Comparison of ENCODE assay signal across 9 mouse cellular contexts in the genomic region with DNA sequence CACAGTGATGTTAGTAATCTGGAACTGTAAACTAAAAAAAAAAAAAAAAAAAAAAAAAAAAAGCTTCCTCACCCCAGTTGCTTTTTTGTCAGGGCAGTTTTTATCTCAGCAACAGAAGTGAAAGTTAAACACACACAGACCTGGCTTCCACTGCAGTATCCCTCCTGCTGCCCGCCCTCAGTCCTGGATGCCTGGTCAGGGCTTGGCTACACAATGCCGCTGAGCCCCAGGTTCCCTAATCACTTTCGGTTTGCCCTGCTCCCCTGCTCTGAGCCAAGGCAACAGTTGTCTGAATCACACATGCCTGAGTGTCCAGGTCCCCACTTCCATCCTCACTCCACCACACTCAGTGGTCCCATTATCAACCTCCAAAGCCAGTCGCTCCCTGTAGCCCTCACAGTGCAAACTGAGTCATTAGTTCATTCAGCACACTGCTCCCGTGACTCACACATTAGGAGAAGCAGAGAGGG. TPM values are rescaled to one million over a fixed set of nuclear protein-coding genes. Genes with fewer than 3 reads are reported as not detected.
DNase-seq lines count a peak whose midpoint lies in the region; ATAC-seq and TF ChIP-seq lines count a peak whose summit lies in the region.
"Had no signal": no experiment of that assay in that cellular context is flagged by ENCODE, and none has a peak within 500 bp of the region (broad histone marks: within the 10 kb centered on the region; RNA-seq: fewer than 3 reads in every experiment).

No protein-coding gene starts in this region.

- peak overlapping the region; percentile 23 for H3K4me2 ChIP-seq in intestine, embryonic 14.5 days (ENCODE audit: low read length)

- H3K27me3 ChIP-seq in C2C12 (ENCODE audit: control insufficient read depth, insufficient read depth, insufficient read length) = no peaks in the 10 kb centered on the region
- no peaks in the 10 kb centered on the region for H3K27me3 ChIP-seq in intestine, embryonic 14.5 days (replicated peaks; ENCODE audit: control insufficient read depth, insufficient read depth, low read length)

- no peak overlapping the region for H3K9ac ChIP-seq in intestine, embryonic 14.5 days (ENCODE audit: low read length)

- WGBS in intestine, embryonic 14.5 days = 43% methylated on average over 5 of the region's 5 CpGs

- H3K79me3 ChIP-seq in C2C12 (ENCODE audit: low read depth) = no peaks in the 10 kb centered on the region

- H3K79me2 ChIP-seq in C2C12 (ENCODE audit: control insufficient read depth, insufficient read depth) = no peaks in the 10 kb centered on the region

- H3K4me1 ChIP-seq in brown adipose tissue, adult 24 weeks (ENCODE audit: control insufficient read depth, insufficient read depth, insufficient read length, low read length) = no peaks in the 10 kb centered on the region
- peaks cover 6% of the 10 kb centered on the region for H3K4me1 ChIP-seq in intestine, embryonic 14.5 days (replicated peaks; ENCODE audit: control insufficient read depth, insufficient read depth, low read length)

- DNase-seq in intestine, embryonic 14.5 days (ENCODE audit: low spot score) = no peak
- peak; percentile 23 for DNase-seq in lung, postnatal 10 days
- no peak for DNase-seq in spleen, adult 18-20 months
- no peak for DNase-seq in kidney, postnatal 10 days
- DNase-seq: thymus, adult 18-20 months had no signal

- H3K4me3 ChIP-seq in C2C12 (ENCODE audit: insufficient read depth, poor library complexity, severe bottlenecking) = peak overlapping the region; percentile 3
- peak overlapping the region; percentile 43 for H3K4me3 ChIP-seq in brown adipose tissue, adult 24 weeks (ENCODE audit: insufficient read depth, low read depth, low read length)
- H3K4me3 ChIP-seq in intestine, embryonic 14.5 days (ENCODE audit: low read depth, low read length) = no peak overlapping the region

- no peak overlapping the region for H3K27ac ChIP-seq in brown adipose tissue, adult 24 weeks (replicated peaks; ENCODE audit: low read depth, low read length)
- H3K27ac ChIP-seq in intestine, embryonic 14.5 days (ENCODE audit: low read depth) = no peak overlapping the region

- TF ChIP-seq CTCF in C2C12 (IDR thresholded peaks at IDR 0.05; ENCODE audit: control insufficient read depth, insufficient read depth, insufficient read length) = no peak

- no peaks in the 10 kb centered on the region for H3K9me3 ChIP-seq in intestine, embryonic 14.5 days (ENCODE audit: control insufficient read depth, low read length)

- H3ac ChIP-seq in C2C12 (ENCODE audit: control insufficient read depth, insufficient read length, low read depth) = peak overlapping the region; percentile 44

- no peaks in the 10 kb centered on the region for H3K36me3 ChIP-seq in C2C12 (ENCODE audit: control insufficient read depth, insufficient read depth)
- no peaks in the 10 kb centered on the region for H3K36me3 ChIP-seq in intestine, embryonic 14.5 days (ENCODE audit: control insufficient read depth, insufficient read depth, low read length)

- no peak for ATAC-seq in intestine, embryonic 14.5 days (replicated peaks; ENCODE audit: low FRiP score, low TSS enrichment, low read depth)
- ATAC-seq in cerebellum, adult (ENCODE audit: insufficient number of reproducible peaks, low FRiP score, low TSS enrichment) = no peak
- no peak for ATAC-seq in activated CD4-positive, CD25-positive, alpha-beta regulatory T cell, adult 4 months

TF ChIP-seq in C2C12, 6 proteins besides CTCF, POLR2A, EP300 and RAD21:
- no peak for TF ChIP-seq MYOD1 (IDR thresholded peaks at IDR 0.05; ENCODE audit: control insufficient read depth, insufficient read length, low read depth)
- peak; percentile 41 for TF ChIP-seq USF1 (IDR thresholded peaks at IDR 0.05; ENCODE audit: low read depth)
TF ChIP-seq in C2C12: peak in this region for 1.

RNA-seq across cellular contexts. Expression of a gene that starts 27.4 kb away (rescaled TPM):
- polyA plus RNA-seq in C2C12 (2012; fragmentation: generic; extraction: Trizol) = 60.6 TPM
- polyA plus RNA-seq in brown adipose tissue, adult 24 weeks (2012; ENCODE audit: insufficient read depth, insufficient read length, missing spikeins) = 11.8 and 19.5 TPM in 2 replicates
- polyA plus RNA-seq in intestine, embryonic 14.5 days (2014; fragmentation: Nextera tagmentation; extraction: Ambion mirVana) = 52.8 and 57.9 TPM in 2 replicates
- polyA plus RNA-seq in activated CD4-positive, CD25-positive, alpha-beta regulatory T cell, adult 4 months (2017; shearing (Covaris generic)) = 1 to 10 TPM; 4.2 to 4.3 TPM
